ENCODE assay signal across 18 mouse cellular contexts in the genomic region with DNA sequence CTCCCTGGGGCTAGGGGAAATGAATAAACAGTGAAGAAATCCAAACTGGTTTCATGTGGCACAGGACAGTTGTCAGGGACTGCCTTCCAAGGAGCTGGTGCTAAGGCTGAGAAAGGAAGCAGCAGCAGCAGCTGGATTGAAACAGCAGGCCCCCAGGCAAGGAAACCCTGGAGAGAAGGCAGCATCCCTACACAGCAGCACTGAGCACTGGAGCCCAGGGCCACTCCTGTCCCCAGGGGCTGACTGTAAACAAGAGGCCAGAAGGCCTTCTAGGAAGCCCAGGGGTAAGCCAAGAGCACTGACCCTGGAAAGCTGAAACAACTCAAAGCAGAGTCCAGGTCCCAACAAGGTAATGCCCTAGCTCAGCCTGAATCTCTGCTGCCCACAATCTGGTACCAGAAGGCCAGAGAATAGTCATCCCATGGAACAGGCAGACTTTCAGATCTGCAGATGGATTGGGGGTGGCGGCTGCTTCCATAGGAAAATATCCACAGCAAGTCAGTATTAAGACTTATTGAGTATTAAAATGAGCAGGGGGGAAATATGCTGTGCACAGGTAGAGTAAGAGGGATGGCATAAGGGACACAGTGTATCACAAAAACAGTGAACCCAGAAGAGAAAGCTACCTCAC. TPM values are rescaled to one million over a fixed set of nuclear protein-coding genes. Genes with fewer than 3 reads are reported as not detected.
DNase-seq lines count a peak whose midpoint lies in the region; ATAC-seq and TF ChIP-seq lines count a peak whose summit lies in the region.
"Had no signal": no experiment of that assay in that cellular context is flagged by ENCODE, and none has a peak within 500 bp of the region (broad histone marks: within the 10 kb centered on the region; RNA-seq: fewer than 3 reads in every experiment).

No protein-coding gene starts in this region.

- H3K4me2 ChIP-seq in stomach, embryonic 16.5 days (ENCODE audit: low read depth, low read length) = no peak overlapping the region
- H3K4me2 ChIP-seq in stomach, postnatal 0 days (replicated peaks; ENCODE audit: low read depth) = no peak overlapping the region
- H3K4me2 ChIP-seq: heart, embryonic 11.5 days; stomach, embryonic 15.5 days had no signal

- H3K4me3 ChIP-seq in heart, embryonic 10.5 days = no peak overlapping the region
- no peak overlapping the region for H3K4me3 ChIP-seq in stomach, embryonic 16.5 days (replicated peaks; ENCODE audit: low read length)
- no peak overlapping the region for H3K4me3 ChIP-seq in stomach, postnatal 0 days (ENCODE audit: low read depth, low read length)
- H3K4me3 ChIP-seq: stomach, embryonic 15.5 days had no signal

- 100% methylated on average over 1 of the region's 1 CpGs for WGBS in heart, embryonic 10.5 days
- 93% methylated on average over 1 of the region's 1 CpGs for WGBS in stomach, embryonic 16.5 days
- WGBS in stomach, postnatal 0 days = 84% methylated on average over 1 of the region's 1 CpGs

- peak overlapping the region; percentile 11; the same call in 1 of the 2 replicates for H3K9ac ChIP-seq in stomach, embryonic 16.5 days (ENCODE audit: low read length)
- H3K9ac ChIP-seq in stomach, postnatal 0 days (ENCODE audit: low read length) = no peak overlapping the region; the same call in 1 of the 2 replicates
- H3K9ac ChIP-seq: stomach, embryonic 15.5 days had no signal

- H3K27ac ChIP-seq in heart, embryonic 10.5 days = 0 out of 2 replicates have a peak overlapping the region, but pooled peaks have one; percentile 13
- no peak overlapping the region for H3K27ac ChIP-seq in stomach, embryonic 16.5 days (ENCODE audit: low read length)
- H3K27ac ChIP-seq in stomach, postnatal 0 days (replicated peaks) = no peak overlapping the region
- H3K27ac ChIP-seq: stomach, embryonic 15.5 days had no signal

- no peak for TF ChIP-seq CTCF in stomach, postnatal 0 days (IDR thresholded peaks at IDR 0.05; ENCODE audit: low read depth)

- peak; percentile 40 for DNase-seq in cerebellum, adult 11-12 months
- DNase-seq in cerebellum, postnatal 36 days = no peak
- DNase-seq in heart, embryonic 10.5 days (ENCODE audit: low spot score) = no peak
- no peak for DNase-seq in heart, postnatal 4 days
- peak; percentile 54 to 83 for DNase-seq in layer of hippocampus, adult 18-20 months (ENCODE audit: low spot score in 2 of 2)
- DNase-seq in layer of hippocampus, postnatal 10 days (ENCODE audit: low spot score in 2 of 2) = no peak
- DNase-seq in stomach, postnatal 0 days (ENCODE audit: low spot score) = no peak
- DNase-seq: adrenal gland, postnatal 14 days; gastrocnemius, postnatal 10 days; kidney, adult 8-10 months; left cerebral cortex, postnatal 4 days; lung, postnatal 14 days; spleen, adult 18-20 months; thymus, postnatal 14 days had no signal

- H3K4me1 ChIP-seq in heart, embryonic 10.5 days = peaks cover 69% of the 10 kb centered on the region
- H3K4me1 ChIP-seq in stomach, embryonic 16.5 days (ENCODE audit: control insufficient read depth, insufficient read depth, low read length) = peaks cover 37% of the 10 kb centered on the region
- H3K4me1 ChIP-seq in stomach, postnatal 0 days (replicated peaks; ENCODE audit: control insufficient read depth, insufficient read depth) = no peaks in the 10 kb centered on the region; the same call in none of the 2 replicates

- H3K36me3 ChIP-seq in heart, embryonic 10.5 days = no peaks in the 10 kb centered on the region
- no peaks in the 10 kb centered on the region for H3K36me3 ChIP-seq in stomach, embryonic 16.5 days (ENCODE audit: control insufficient read depth, insufficient read depth, low read length)
- no peaks in the 10 kb centered on the region for H3K36me3 ChIP-seq in stomach, postnatal 0 days (ENCODE audit: control insufficient read depth, insufficient read depth, low read length)
- H3K36me3 ChIP-seq: stomach, embryonic 15.5 days had no signal

- no peaks in the 10 kb centered on the region for H3K27me3 ChIP-seq in heart, embryonic 10.5 days (ENCODE audit: insufficient read depth, poor library complexity, severe bottlenecking)
- no peaks in the 10 kb centered on the region for H3K27me3 ChIP-seq in stomach, embryonic 16.5 days (ENCODE audit: control insufficient read depth, insufficient read depth, low read length)
- H3K27me3 ChIP-seq in stomach, postnatal 0 days (ENCODE audit: control insufficient read depth, insufficient read depth, low read length) = no peaks in the 10 kb centered on the region
- H3K27me3 ChIP-seq: stomach, embryonic 15.5 days had no signal

- H3K9me3 ChIP-seq in heart, embryonic 10.5 days = no peaks in the 10 kb centered on the region
- no peaks in the 10 kb centered on the region for H3K9me3 ChIP-seq in stomach, embryonic 16.5 days (replicated peaks; ENCODE audit: control insufficient read depth, low read length)
- H3K9me3 ChIP-seq in stomach, postnatal 0 days (ENCODE audit: control insufficient read depth, low read length) = no peaks in the 10 kb centered on the region
- H3K9me3 ChIP-seq: stomach, embryonic 15.5 days had no signal

- no peak for TF ChIP-seq EP300 in stomach, postnatal 0 days (optimal IDR thresholded peaks at IDR 0.05)

- ATAC-seq in stomach, embryonic 16.5 days (ENCODE audit: insufficient read depth, low FRiP score) = no peak
- ATAC-seq in stomach, postnatal 0 days (ENCODE audit: low FRiP score, low TSS enrichment) = no peak
- ATAC-seq: forebrain, embryonic 14.5 days had no signal

RNA-seq across cellular contexts. Expression of a gene that starts 11.3 kb away (rescaled TPM):
- polyA plus RNA-seq in heart, embryonic 10.5 days (2016; fragmentation: Nextera tagmentation; extraction: Ambion mirVana) = 106 and 140 TPM in 2 replicates
- total RNA-seq in heart, postnatal 4 days (2021) = 10 to 100 TPM; 48.9 to 50.9 TPM
- 10 to 100 TPM; 85.0 to 92.9 TPM for total RNA-seq in layer of hippocampus, adult 18-20 months (2021)
- 10 to 100 TPM; 74.5 to 84.5 TPM for total RNA-seq in layer of hippocampus, postnatal 10 days (2021)
- polyA plus RNA-seq in stomach, embryonic 16.5 days (2015; fragmentation: Nextera tagmentation; extraction: Ambion mirVana) = 108 and 114 TPM in 2 replicates
- 68.6 and 69.7 TPM in 2 replicates for polyA plus RNA-seq in stomach, postnatal 0 days (2015; fragmentation: Nextera tagmentation; extraction: Ambion mirVana)

RNA-seq across cellular contexts. Expression of a gene that starts 12.1 kb away (rescaled TPM):
- 3.2 and 4.6 TPM in 2 replicates for polyA plus RNA-seq in heart, embryonic 10.5 days (2016; fragmentation: Nextera tagmentation; extraction: Ambion mirVana)
- 10 to 100 TPM; 23.1 to 25.0 TPM for total RNA-seq in heart, postnatal 4 days (2021)
- total RNA-seq in layer of hippocampus, adult 18-20 months (2021) = 10 to 100 TPM; 51.0 to 52.1 TPM
- total RNA-seq in layer of hippocampus, postnatal 10 days (2021) = 10 to 100 TPM; 40.9 to 41.7 TPM
- 4.3 and 4.8 TPM in 2 replicates for polyA plus RNA-seq in stomach, embryonic 16.5 days (2015; fragmentation: Nextera tagmentation; extraction: Ambion mirVana)
- polyA plus RNA-seq in stomach, postnatal 0 days (2015; fragmentation: Nextera tagmentation; extraction: Ambion mirVana) = 2.6 and 3.1 TPM in 2 replicates

Comparison
In these comparisons a context has a peak if more than half of its experiments do, and no peak if none do; other contexts are left out.
1. DNase-seq: peak in cerebellum, adult 11-12 months (single experiment) and layer of hippocampus, adult 18-20 months (2 of 2); none in cerebellum, postnatal 36 days (0 of 2), heart, embryonic 10.5 days (single experiment), heart, postnatal 4 days (single experiment), layer of hippocampus, postnatal 10 days (0 of 2) and stomach, postnatal 0 days (single experiment).